Mouse (Mus musculus) forebrain, embryonic 11.5 days (tissue): ENCODE results near the gene Nanos3. TPM values are rescaled to one million over a fixed set of nuclear protein-coding genes. Genes with fewer than 3 reads are reported as not detected.
A peak's percentile ranks its signal among the peaks of the same experiment; 100 is the strongest.

Experiments
- ATAC-seq: fragments of 200-750 bp; cut with Nextera tagmentation; replicated peaks from 2 replicates; pipeline ENCODE4 v1.8.0; 2017; ENCODE audit warnings: moderate TSS enrichment; ENCODE audit not compliant: low FRiP score
- DNase-seq: peaks from one replicate; pipeline ENCODE4 v3.0.0-alpha.2; 2017; ENCODE audit warnings: low spot score
- H3K27ac ChIP-seq: fragments of 300-500 bp; sonication (generic); 2 replicates; pipeline ENCODE4 v1.5.1; 2014; ENCODE audit warnings: low read depth, low read length
- H3K27me3 ChIP-seq: fragments of 300-500 bp; sonication (generic); 2 replicates; pipeline ENCODE4 v1.6.1; 2014; ENCODE audit warnings: mild to moderate bottlenecking, low read length, mixed read lengths; ENCODE audit not compliant: control insufficient read depth, insufficient read depth
- H3K36me3 ChIP-seq: fragments of 300-500 bp; sonication (generic); 2 replicates; pipeline ENCODE4 v1.6.1; 2014; ENCODE audit warnings: mild to moderate bottlenecking, low read length, moderate library complexity, mixed read lengths; ENCODE audit not compliant: control insufficient read depth, insufficient read depth
- H3K4me1 ChIP-seq: fragments of 300-500 bp; sonication (generic); replicated peaks from 2 replicates; pipeline ENCODE4 v1.6.1; 2014; ENCODE audit warnings: low read length, mixed read lengths; ENCODE audit not compliant: control insufficient read depth, insufficient read depth
- H3K4me2 ChIP-seq: fragments of 300-500 bp; sonication (generic); 2 replicates; pipeline ENCODE4 v1.6.1; 2014; ENCODE audit warnings: low read depth, mild to moderate bottlenecking, low read length, moderate library complexity, mixed read lengths; ENCODE audit not compliant: severe bottlenecking
- H3K4me3 ChIP-seq: fragments of 300-500 bp; sonication (generic); 2 replicates; pipeline ENCODE4 v1.5.1; 2014; ENCODE audit warnings: low read depth, low read length
- H3K9ac ChIP-seq: fragments of 300-500 bp; sonication (generic); 2 replicates; pipeline ENCODE4 v1.6.1; 2014; ENCODE audit warnings: low read length
- H3K9me3 ChIP-seq: fragments of 300-500 bp; sonication (generic); 2 replicates; pipeline ENCODE4 v1.6.1; 2016; ENCODE audit warnings: low read length, mixed read lengths; ENCODE audit not compliant: control insufficient read depth
- WGBS: fragments of 180-500 bp; shearing (Covaris S2); extraction: QIAGEN DNeasy Blood & Tissue Kit; methylation state at CpG from one replicate; pipeline ENCODE4 v1.1.7; 2014; 5-methylcytosine and 5-hydroxymethylcytosine counted together
- polyA plus RNA-seq: library from polyadenylated mRNA; unstranded; fragments of >200 nt; fragmentation: Nextera tagmentation; extraction: Ambion mirVana; gene quantifications from 2 replicates; pipeline ENCODE4 v1.2.1, GENCODE M21; 2014

The Nanos3 gene
- polyA plus RNA-seq, 1 experiment from 2014 or later = 2.9 TPM

DNA sequence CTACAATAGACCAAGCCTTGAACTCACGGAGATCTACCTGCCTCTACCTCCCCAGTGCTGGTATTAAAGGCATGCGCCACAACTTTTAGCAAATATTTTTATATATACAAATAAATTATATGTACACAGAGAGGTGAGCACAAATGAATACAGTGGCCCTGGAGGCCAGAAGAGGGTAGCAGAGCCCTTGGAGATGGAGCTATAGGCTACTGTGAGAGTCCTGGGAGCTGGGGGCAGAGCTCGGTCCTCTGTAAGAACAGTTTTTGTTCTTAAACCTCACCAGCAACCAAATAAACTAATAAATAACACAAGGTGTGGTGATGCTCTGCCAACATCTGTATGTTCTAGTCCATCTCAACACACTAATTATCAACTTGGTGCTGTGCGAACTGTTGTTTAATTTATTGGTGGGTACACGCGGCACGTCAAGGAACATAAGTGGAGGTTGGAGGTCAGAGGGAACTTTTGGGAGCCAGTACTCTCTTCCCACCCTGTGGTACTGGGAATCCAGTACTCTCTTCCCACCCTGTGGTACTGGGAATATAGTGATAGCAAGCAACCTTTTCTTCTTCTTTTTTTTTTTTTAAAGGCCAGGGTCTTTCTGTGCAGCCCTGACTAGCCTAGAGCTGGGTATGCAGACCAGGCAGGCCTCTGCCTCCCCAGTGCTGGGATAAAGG is 5.3 kb upstream of the Nanos3 start:
- no peak overlapping the region for H3K27ac ChIP-seq
- no peak overlapping the region for H3K4me2 ChIP-seq
- H3K4me1 ChIP-seq = peaks cover 17% of the 10 kb centered on the region
- H3K27me3 ChIP-seq = no peaks in the 10 kb centered on the region
- H3K4me3 ChIP-seq = no peak overlapping the region
- DNase-seq (no peak), ATAC-seq (no peak)
- WGBS = 96% methylated on average over 7 of the region's 7 CpGs
- H3K36me3 ChIP-seq = no peaks in the 10 kb centered on the region
- H3K9me3 ChIP-seq = no peaks in the 10 kb centered on the region
- H3K9ac ChIP-seq = no peak overlapping the region

DNA sequence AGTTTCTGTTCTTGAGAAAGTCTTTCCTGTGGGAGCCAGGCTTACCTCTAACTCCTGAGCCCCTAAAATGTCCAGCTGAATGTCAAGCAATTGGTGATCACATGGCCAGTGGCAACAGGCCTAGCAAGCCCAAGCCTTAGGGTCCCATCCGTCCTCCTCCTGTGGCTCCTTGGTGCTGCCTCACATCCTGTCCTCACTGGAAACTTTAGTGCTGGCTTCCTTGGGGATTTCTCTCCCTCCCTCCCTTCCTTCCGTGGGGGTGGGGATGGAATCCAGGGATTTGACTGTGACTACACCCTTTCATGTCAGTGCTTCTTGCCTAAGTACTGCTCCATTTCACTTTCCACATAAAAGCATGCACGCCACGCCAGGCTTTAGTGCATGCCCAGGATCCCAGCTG is 4.6 kb upstream of the Nanos3 start:
- Histone ChIP-seq H3K27ac (no peak overlapping the region), H3K9me3 (no peaks in the 10 kb centered on the region), H3K4me2 (no peak overlapping the region), H3K36me3 (no peaks in the 10 kb centered on the region), H3K4me3 (no peak overlapping the region), H3K9ac (no peak overlapping the region), H3K27me3 (no peaks in the 10 kb centered on the region), H3K4me1 (peaks cover 17% of the 10 kb centered on the region)
- 59% methylated on average over 4 of the region's 4 CpGs for WGBS
- DNase-seq (no peak), ATAC-seq (no peak)

DNA sequence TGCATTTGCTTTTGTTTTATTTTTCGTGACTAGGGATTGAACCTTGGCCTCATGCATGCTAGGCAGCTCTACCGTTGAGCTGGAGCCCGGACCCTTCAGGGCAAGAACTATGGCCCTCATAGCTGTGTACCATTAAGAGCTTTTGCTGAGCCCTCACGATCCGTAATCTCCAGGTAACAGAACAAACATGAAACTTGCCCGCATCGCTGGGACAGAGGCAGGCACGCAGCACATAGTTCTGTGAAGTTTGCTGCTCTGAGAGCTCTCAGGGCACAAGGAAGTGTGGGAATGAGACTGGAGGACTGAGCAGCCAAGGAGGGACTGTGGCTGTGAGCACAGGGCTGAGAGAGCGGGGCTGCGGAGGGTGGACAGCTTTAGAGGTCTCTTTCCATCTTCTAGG is 3.7 kb upstream of the Nanos3 start:
- 87% methylated on average over 10 of the region's 10 CpGs for WGBS
- Histone ChIP-seq H3K4me3 (no peak overlapping the region), H3K36me3 (no peaks in the 10 kb centered on the region), H3K4me1 (peaks cover 17% of the 10 kb centered on the region), H3K27ac (no peak overlapping the region), H3K27me3 (no peaks in the 10 kb centered on the region), H3K9me3 (no peaks in the 10 kb centered on the region), H3K4me2 (no peak overlapping the region), H3K9ac (no peak overlapping the region; the same call in 1 of the 2 replicates)
- no peak for ATAC-seq
- no peak for DNase-seq

DNA sequence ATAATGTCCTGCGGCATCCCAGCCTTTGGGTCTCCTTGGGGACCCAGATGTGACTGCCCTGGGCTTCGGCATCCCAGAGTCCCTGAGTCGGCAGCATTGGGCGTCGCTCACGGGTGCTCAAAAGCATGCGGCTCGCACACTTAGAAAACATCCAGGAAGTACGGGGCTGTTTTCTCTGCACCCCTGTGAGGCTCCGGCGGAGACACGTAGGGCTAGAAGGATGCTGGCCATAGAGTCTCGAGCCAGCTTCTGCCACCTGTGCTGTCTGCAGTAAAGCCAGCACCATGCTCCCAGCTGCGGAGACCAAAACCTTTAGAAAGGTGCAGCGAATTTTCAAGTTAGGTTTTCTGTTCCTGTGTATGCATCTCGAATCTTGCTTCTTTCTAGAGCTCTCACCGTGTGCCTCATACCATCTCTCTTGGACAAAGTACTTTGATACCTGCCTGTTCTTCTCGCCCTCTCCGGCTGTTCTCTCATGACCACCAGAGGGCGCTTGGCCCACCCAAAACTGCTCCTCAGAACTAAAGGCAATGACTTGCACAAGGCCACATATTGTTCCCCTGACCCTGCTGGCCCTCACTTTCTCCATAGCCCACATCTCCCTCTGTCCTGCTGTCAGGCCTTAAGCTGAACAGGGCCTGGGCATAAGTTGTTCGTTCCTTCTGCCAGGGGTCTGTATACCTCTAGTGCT is 2.2 kb upstream of the Nanos3 start:
- H3K9ac ChIP-seq = peak overlapping the region; percentile 48
- no peaks in the 10 kb centered on the region for H3K36me3 ChIP-seq
- DNase-seq (peak; percentile 85), ATAC-seq (0 out of 2 replicates have a peak, but pooled peaks have one; percentile 17)
- H3K9me3 ChIP-seq = no peaks in the 10 kb centered on the region
- WGBS = 6% methylated on average over 21 of the region's 21 CpGs
- peak overlapping the region; percentile 26 for H3K4me3 ChIP-seq
- no peak overlapping the region for H3K27ac ChIP-seq
- peak overlapping the region; percentile 68 for H3K4me2 ChIP-seq
- H3K4me1 ChIP-seq = peaks cover 12% of the 10 kb centered on the region
- H3K27me3 ChIP-seq = no peaks in the 10 kb centered on the region

DNA sequence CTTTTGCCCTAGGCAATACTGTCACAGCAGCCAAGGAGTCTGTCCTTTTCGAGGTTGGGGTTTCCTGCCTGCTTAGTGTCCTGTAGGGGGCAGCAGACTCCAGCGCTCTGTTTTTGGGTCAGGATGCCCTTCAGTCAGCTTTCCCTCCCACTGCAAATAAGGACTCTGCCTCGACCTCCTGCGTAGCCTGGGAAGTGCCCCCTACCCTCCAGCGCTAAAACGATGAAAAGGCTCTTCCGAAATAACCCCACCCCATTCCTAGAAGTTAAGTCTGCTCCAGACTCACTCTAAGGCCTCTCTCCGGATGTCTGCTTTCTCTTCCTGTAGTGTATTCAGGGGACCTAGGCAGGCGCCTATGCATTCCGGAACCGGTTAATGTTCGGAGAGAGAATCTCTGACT is 1.5 kb upstream of the Nanos3 start:
- Histone ChIP-seq H3K27me3 (no peaks in the 10 kb centered on the region), H3K9me3 (no peaks in the 10 kb centered on the region), H3K9ac (peak overlapping the region; percentile 48), H3K36me3 (no peaks in the 10 kb centered on the region), H3K4me3 (peak overlapping the region; percentile 26), H3K4me1 (peaks cover 6% of the 10 kb centered on the region), H3K27ac (no peak overlapping the region), H3K4me2 (peak overlapping the region; percentile 68)
- 0 out of 2 replicates have a peak, but pooled peaks have one; percentile 16 for ATAC-seq
- WGBS = under 1% methylated on average over 12 of the region's 12 CpGs
- DNase-seq = peak; percentile 78

DNA sequence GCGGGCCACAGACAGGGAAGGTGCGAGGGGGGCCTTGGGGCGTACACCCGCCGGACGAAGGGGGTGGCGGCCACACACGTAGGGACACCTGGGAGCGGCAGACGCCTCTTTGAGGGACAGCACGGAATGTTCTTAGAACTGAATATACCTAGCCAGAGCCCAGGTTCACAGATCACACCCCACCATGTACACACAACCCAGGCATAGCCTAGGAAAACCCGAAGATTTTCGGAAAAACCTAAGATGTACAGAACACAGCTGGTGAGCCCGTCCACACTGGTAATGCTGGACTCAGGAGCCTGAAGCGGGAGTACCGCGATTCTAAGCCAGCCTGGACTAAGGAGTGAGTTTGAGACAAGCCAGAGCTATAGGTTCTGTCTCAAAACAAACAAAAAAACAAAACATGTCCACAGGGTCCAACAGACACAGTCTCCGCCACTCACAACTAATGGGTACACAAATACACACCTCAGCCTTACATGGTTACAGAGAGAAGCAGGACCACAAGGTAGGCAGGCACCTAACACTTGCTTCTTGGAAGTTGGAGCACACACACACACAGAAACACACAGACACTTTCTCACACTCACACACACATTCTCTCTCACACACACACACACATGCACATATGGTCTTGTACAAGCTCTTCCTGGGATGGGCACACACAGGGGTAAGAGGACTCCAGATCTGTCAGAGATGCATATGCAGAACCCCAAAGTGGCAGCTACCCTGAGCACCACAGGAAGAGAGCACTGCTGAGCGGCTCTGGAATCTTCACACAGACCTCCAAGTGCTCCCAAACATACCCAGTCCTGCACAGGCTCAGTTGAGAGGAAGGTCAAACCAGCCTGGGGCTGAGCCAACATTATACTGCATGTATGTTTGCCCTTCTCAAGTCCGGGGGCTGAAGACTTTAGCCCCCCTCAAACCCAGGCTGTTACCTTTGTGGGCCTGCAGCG is 653 bp downstream of the Nanos3 start:
- H3K4me1 ChIP-seq = peaks cover 25% of the 10 kb centered on the region
- peak overlapping the region; percentile 82 for H3K4me3 ChIP-seq
- peak overlapping the region; percentile 83 for H3K27ac ChIP-seq
- no peaks in the 10 kb centered on the region for H3K27me3 ChIP-seq
- peak overlapping the region; percentile 67 for H3K4me2 ChIP-seq
- DNase-seq (no peak), ATAC-seq (no peak; the same call in 1 of the 2 replicates)
- no peaks in the 10 kb centered on the region for H3K9me3 ChIP-seq
- WGBS = 20% methylated on average over 21 of the region's 21 CpGs
- H3K36me3 ChIP-seq = no peaks in the 10 kb centered on the region
- H3K9ac ChIP-seq = peak overlapping the region; percentile 100

DNA sequence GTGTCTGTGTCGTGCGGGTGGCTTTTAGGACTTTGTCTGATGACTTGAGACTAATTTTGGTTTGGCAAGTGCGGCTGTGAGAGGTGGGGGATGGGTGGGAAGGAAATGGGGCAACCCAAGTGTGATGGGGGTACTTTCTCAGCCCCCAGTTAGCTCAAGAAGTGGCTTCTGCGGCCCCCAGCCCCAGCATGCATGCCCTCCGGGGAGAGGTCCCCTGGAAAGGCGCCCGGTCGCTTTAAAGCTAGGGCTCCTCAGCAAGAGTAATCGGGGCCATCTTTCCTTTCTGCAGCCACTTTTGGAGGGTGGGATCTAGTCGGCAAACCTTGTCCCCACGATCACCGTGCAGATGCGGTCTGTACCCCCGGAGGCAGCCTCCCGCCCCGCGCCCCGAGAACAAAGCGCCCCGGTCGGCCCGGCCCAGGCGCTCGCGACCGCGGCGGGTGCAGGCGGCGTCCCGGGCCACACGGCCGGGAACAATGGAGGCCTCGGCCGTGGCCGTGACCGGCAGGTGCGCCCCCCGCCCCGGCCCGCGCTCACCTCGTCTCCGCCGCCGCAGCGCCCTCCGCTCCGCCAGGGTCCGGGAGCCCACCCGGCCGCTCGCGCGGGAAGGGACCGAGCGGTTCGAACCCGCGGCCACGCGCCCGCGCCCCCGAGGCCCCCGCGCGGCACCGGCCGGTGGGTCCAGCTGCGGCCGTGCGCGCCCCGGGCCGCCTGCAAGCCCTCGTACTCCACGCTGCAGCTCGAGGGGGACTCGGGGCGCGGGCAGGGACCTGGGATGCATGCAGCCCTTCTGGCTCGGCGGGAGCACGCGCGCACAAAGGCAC is 1.5 kb downstream of the Nanos3 start:
- Histone ChIP-seq H3K9ac (peak overlapping the region; percentile 100), H3K36me3 (no peaks in the 10 kb centered on the region), H3K27me3 (no peaks in the 10 kb centered on the region), H3K4me1 (peaks cover 29% of the 10 kb centered on the region), H3K27ac (peak overlapping the region; percentile 83), H3K4me2 (peak overlapping the region; percentile 67), H3K9me3 (no peaks in the 10 kb centered on the region), H3K4me3 (peak overlapping the region; percentile 82)
- 1% methylated on average over 79 of the region's 87 CpGs for WGBS
- peak; percentile 81 for DNase-seq
- ATAC-seq = peak; percentile 36; the same call in 1 of the 2 replicates
